Mouse (Mus musculus) forebrain, embryonic 14.5 days (tissue): ENCODE results near the gene Tut4. TPM values are rescaled to one million over a fixed set of nuclear protein-coding genes. Genes with fewer than 3 reads are reported as not detected.

Experiments
- ATAC-seq: fragments of 200-750 bp; cut with Nextera tagmentation; 2 replicates; pipeline ENCODE4 v1.8.0; 2017; ENCODE audit warnings: mild to moderate bottlenecking, moderate library complexity
- DNase-seq: peaks from one replicate; pipeline ENCODE4 v3.0.0-alpha.2; 2015; ENCODE audit warnings: low spot score
- H3K27ac ChIP-seq: fragments of 300-500 bp; sonication (generic); 2 replicates; pipeline ENCODE4 v1.5.1; 2014; ENCODE audit warnings: low read depth, mild to moderate bottlenecking, control low read depth, low read length, moderate library complexity
- H3K27me3 ChIP-seq: fragments of 300-500 bp; sonication (generic); replicated peaks from 2 replicates; pipeline ENCODE4 v1.6.1; 2014; ENCODE audit warnings: low read length, control low read depth, mixed read lengths; ENCODE audit not compliant: control insufficient read depth, insufficient read depth
- H3K36me3 ChIP-seq: fragments of 300-500 bp; sonication (generic); 2 replicates; pipeline ENCODE4 v1.6.1; 2014; ENCODE audit warnings: low read length, control low read depth; ENCODE audit not compliant: control insufficient read depth, insufficient read depth
- H3K4me1 ChIP-seq: fragments of 300-500 bp; sonication (generic); 2 replicates; pipeline ENCODE4 v1.6.1; 2014; ENCODE audit warnings: antibody characterized with exemption, low read length, control low read depth; ENCODE audit not compliant: control insufficient read depth, insufficient read depth
- H3K4me2 ChIP-seq: fragments of 300-500 bp; sonication (generic); 2 replicates; pipeline ENCODE4 v1.6.1; 2014; ENCODE audit warnings: mild to moderate bottlenecking, control low read depth, low read length
- H3K4me3 ChIP-seq: fragments of 300-500 bp; sonication (generic); 2 replicates; pipeline ENCODE4 v1.5.1; 2014; ENCODE audit warnings: low read depth, low read length, control low read depth
- H3K9ac ChIP-seq: fragments of 300-500 bp; sonication (generic); 2 replicates; pipeline ENCODE4 v1.6.1; 2014; ENCODE audit warnings: mild to moderate bottlenecking, low read length, control low read depth, moderate library complexity
- H3K9me3 ChIP-seq: fragments of 300-500 bp; sonication (generic); replicated peaks from 2 replicates; pipeline ENCODE4 v1.6.1; 2016; ENCODE audit warnings: low read length, control low read depth, mixed read lengths; ENCODE audit not compliant: control insufficient read depth
- WGBS: fragments of 180-500 bp; shearing (Covaris S2); extraction: QIAGEN DNeasy Blood & Tissue Kit; methylation state at CpG from one replicate; pipeline ENCODE4 v1.1.7; 2014; 5-methylcytosine and 5-hydroxymethylcytosine counted together
- polyA plus RNA-seq: library from polyadenylated mRNA; unstranded; fragments of >200 nt; fragmentation: Nextera tagmentation; extraction: Ambion mirVana; gene quantifications from 2 replicates; pipeline ENCODE4 v1.2.1, GENCODE M21; 2014

Tut4 gene
- polyA plus RNA-seq = 40.7 and 46.4 TPM in 2 replicates

GRCm38 (mm10) chr4:108459231-108460155 is at the start of gene Tut4:
TSS of gene Tut4 (plus strand) at chr4:108459426.
- ATAC-seq (peak; percentile 94), DNase-seq (peak; percentile 96)
- Histone ChIP-seq H3K27me3 (no peaks in the 10 kb centered on the region), H3K36me3 (no peaks in the 10 kb centered on the region), H3K4me2 (peak within 1 kb of the TSS; percentile 64), H3K9ac (peak within 1 kb of the TSS; percentile 97), H3K4me1 (0 out of 2 replicates have a peak, but pooled peaks cover 6% of the 10 kb centered on the region), H3K4me3 (peak within 1 kb of the TSS; percentile 99), H3K27ac (peak within 1 kb of the TSS; percentile 99), H3K9me3 (no peaks in the 10 kb centered on the region)
- under 1% methylated on average over 86 of the region's 97 CpGs for WGBS

GRCm38 (mm10) chr4:108424587-108424986 is 34.6 kb upstream of the Tut4 start:
- H3K4me2 ChIP-seq = no peak overlapping the region
- WGBS = 87% methylated on average over 2 of the region's 2 CpGs
- no peak for ATAC-seq
- no peak overlapping the region for H3K9ac ChIP-seq
- H3K27ac ChIP-seq = no peak overlapping the region
- H3K27me3 ChIP-seq = no peaks in the 10 kb centered on the region
- no peaks in the 10 kb centered on the region for H3K9me3 ChIP-seq
- H3K36me3 ChIP-seq = no peaks in the 10 kb centered on the region
- H3K4me1 ChIP-seq = no peaks in the 10 kb centered on the region
- DNase-seq = no peak
- H3K4me3 ChIP-seq = no peak overlapping the region

- H3K4me3 ChIP-seq = no peak overlapping the region
- WGBS = 83% methylated on average over 11 of the region's 11 CpGs
- DNase-seq = no peak
- no peak for ATAC-seq
- no peaks in the 10 kb centered on the region for H3K9me3 ChIP-seq
- no peaks in the 10 kb centered on the region for H3K36me3 ChIP-seq
- no peaks in the 10 kb centered on the region for H3K27me3 ChIP-seq
- H3K9ac ChIP-seq = no peak overlapping the region
- H3K27ac ChIP-seq = no peak overlapping the region
- no peak overlapping the region for H3K4me2 ChIP-seq
- H3K4me1 ChIP-seq = peaks cover 15% of the 10 kb centered on the region
Measured at GRCm38 (mm10) chr4:108427719-108428340, 31.4 kb upstream of the Tut4 start.

- Histone ChIP-seq H3K36me3 (no peaks in the 10 kb centered on the region), H3K4me1 (peaks cover 16% of the 10 kb centered on the region), H3K9me3 (no peaks in the 10 kb centered on the region), H3K4me2 (no peak overlapping the region), H3K27ac (no peak overlapping the region), H3K9ac (no peak overlapping the region), H3K27me3 (no peaks in the 10 kb centered on the region), H3K4me3 (no peak overlapping the region)
- no peak for ATAC-seq
- no peak for DNase-seq
- 92% methylated on average over 6 of the region's 6 CpGs for WGBS
Measured at GRCm38 (mm10) chr4:108428341-108428721, 30.9 kb upstream of the Tut4 start.

- Histone ChIP-seq H3K27me3 (no peaks in the 10 kb centered on the region), H3K27ac (peak overlapping the region; percentile 76), H3K36me3 (no peaks in the 10 kb centered on the region), H3K9ac (peak overlapping the region; percentile 35; the same call in 1 of the 2 replicates), H3K9me3 (no peaks in the 10 kb centered on the region), H3K4me1 (peaks cover 19% of the 10 kb centered on the region), H3K4me3 (no peak overlapping the region), H3K4me2 (peak overlapping the region; percentile 3; the same call in 1 of the 2 replicates)
- 11% methylated on average over 4 of the region's 4 CpGs for WGBS
- peak; percentile 84 for DNase-seq
- peak; percentile 95 for ATAC-seq
Measured at GRCm38 (mm10) chr4:108430656-108431560, 28.3 kb upstream of the Tut4 start.

- DNase-seq (no peak), ATAC-seq (no peak)
- Histone ChIP-seq H3K9me3 (no peaks in the 10 kb centered on the region), H3K9ac (no peak overlapping the region), H3K4me2 (peak overlapping the region; percentile 3; the same call in 1 of the 2 replicates), H3K27ac (peak overlapping the region; percentile 76), H3K4me1 (peaks cover 19% of the 10 kb centered on the region), H3K36me3 (no peaks in the 10 kb centered on the region), H3K27me3 (no peaks in the 10 kb centered on the region), H3K4me3 (no peak overlapping the region)
- WGBS = 7% methylated on average over 2 of the region's 2 CpGs
Measured at GRCm38 (mm10) chr4:108431561-108431936, 27.7 kb upstream of the Tut4 start.

GRCm38 (mm10) chr4:108433341-108433740 is 25.9 kb upstream of the Tut4 start:
- ATAC-seq = no peak

GRCm38 (mm10) chr4:108434221-108434620 is 25.0 kb upstream of the Tut4 start:
- Histone ChIP-seq H3K9me3 (no peaks in the 10 kb centered on the region), H3K36me3 (no peaks in the 10 kb centered on the region), H3K4me3 (no peak overlapping the region), H3K27me3 (no peaks in the 10 kb centered on the region), H3K4me1 (peaks cover 19% of the 10 kb centered on the region), H3K4me2 (no peak overlapping the region), H3K27ac (no peak overlapping the region), H3K9ac (no peak overlapping the region)
- WGBS = 85% methylated on average over 4 of the region's 4 CpGs
- ATAC-seq (no peak), DNase-seq (no peak)

More at GRCm38 (mm10) chr4:108433341-108433740, 25.9 kb upstream of the Tut4 start:
- Histone ChIP-seq H3K4me1 (peaks cover 19% of the 10 kb centered on the region), H3K9ac (no peak overlapping the region), H3K9me3 (no peaks in the 10 kb centered on the region), H3K27ac (no peak overlapping the region), H3K27me3 (no peaks in the 10 kb centered on the region), H3K36me3 (no peaks in the 10 kb centered on the region), H3K4me3 (no peak overlapping the region), H3K4me2 (no peak overlapping the region)
- no peak for DNase-seq
- 11% methylated on average over 6 of the region's 6 CpGs for WGBS
